Comparison of ENCODE assay signal across 8 mouse cellular contexts in genomic region chr5:25528851-25529528, GRCm38 (mm10). TPM values are rescaled to one million over a fixed set of nuclear protein-coding genes. Genes with fewer than 3 reads are reported as not detected.
DNase-seq lines count a peak whose midpoint lies in the region; ATAC-seq and TF ChIP-seq lines count a peak whose summit lies in the region.

No protein-coding gene starts in this region.

- no peaks in the 10 kb centered on the region for H3K9me3 ChIP-seq in kidney, embryonic 15.5 days (replicated peaks)
- no peaks in the 10 kb centered on the region for H3K9me3 ChIP-seq in forebrain, embryonic 13.5 days (replicated peaks)
- no peaks in the 10 kb centered on the region for H3K9me3 ChIP-seq in liver, embryonic 11.5 days (ENCODE audit: control insufficient read depth, low read length)
- H3K9me3 ChIP-seq in stomach, postnatal 0 days (ENCODE audit: control insufficient read depth, low read length), result no peaks in the 10 kb centered on the region

- no peak for DNase-seq in kidney, adult 8-10 months
- DNase-seq in liver, embryonic 11.5 days (ENCODE audit: low spot score), result no peak
- DNase-seq in stomach, postnatal 0 days (ENCODE audit: low spot score), result no peak
- DNase-seq in urinary bladder, postnatal 4 days (ENCODE audit: low spot score in 2 of 2), result no peak
- DNase-seq in adipocyte (ENCODE audit: low spot score), result no peak

- H3K27me3 ChIP-seq in kidney, embryonic 15.5 days, result no peaks in the 10 kb centered on the region
- H3K27me3 ChIP-seq in forebrain, embryonic 13.5 days, result no peaks in the 10 kb centered on the region
- no peaks in the 10 kb centered on the region for H3K27me3 ChIP-seq in liver, embryonic 11.5 days (replicated peaks; ENCODE audit: control insufficient read depth, insufficient read depth, low read length)
- H3K27me3 ChIP-seq in stomach, postnatal 0 days (ENCODE audit: control insufficient read depth, insufficient read depth, low read length), result no peaks in the 10 kb centered on the region

- TF ChIP-seq CTCF in bone marrow, adult 2 months (IDR thresholded peaks at IDR 0.05; ENCODE audit: control insufficient read depth, insufficient read depth, low read length), result no peak
- TF ChIP-seq CTCF in stomach, postnatal 0 days (IDR thresholded peaks at IDR 0.05; ENCODE audit: low read depth), result no peak

- no peaks in the 10 kb centered on the region for H3K36me3 ChIP-seq in kidney, embryonic 15.5 days
- no peaks in the 10 kb centered on the region for H3K36me3 ChIP-seq in forebrain, embryonic 13.5 days (ENCODE audit: poor library complexity, severe bottlenecking)
- no peaks in the 10 kb centered on the region for H3K36me3 ChIP-seq in liver, embryonic 11.5 days (ENCODE audit: control insufficient read depth, insufficient read depth, low read length)
- no peaks in the 10 kb centered on the region for H3K36me3 ChIP-seq in stomach, postnatal 0 days (ENCODE audit: control insufficient read depth, insufficient read depth, low read length)

- TF ChIP-seq POLR2A in bone marrow, adult 2 months (IDR thresholded peaks at IDR 0.05; ENCODE audit: borderline replicate concordance, control insufficient read depth, low read depth, low read length), result no peak

- WGBS in kidney, embryonic 15.5 days, result 8% methylated on average over 22 of the region's 22 CpGs
- WGBS in bone marrow, adult 2 months, result 9% methylated on average over 22 of the region's 22 CpGs
- 9% methylated on average over 22 of the region's 22 CpGs for WGBS in forebrain, embryonic 13.5 days
- 9% methylated on average over 22 of the region's 22 CpGs for WGBS in liver, embryonic 11.5 days
- 7% methylated on average over 22 of the region's 22 CpGs for WGBS in stomach, postnatal 0 days

- peak overlapping the region; percentile 55 for H3K9ac ChIP-seq in kidney, embryonic 15.5 days
- peak overlapping the region; percentile 56 for H3K9ac ChIP-seq in forebrain, embryonic 13.5 days
- peak overlapping the region; percentile 71 for H3K9ac ChIP-seq in liver, embryonic 11.5 days (ENCODE audit: low read depth, low read length)
- H3K9ac ChIP-seq in stomach, postnatal 0 days (ENCODE audit: low read length), result peak overlapping the region; percentile 63

- TF ChIP-seq EP300 in stomach, postnatal 0 days (optimal IDR thresholded peaks at IDR 0.05), result no peak

- H3K4me2 ChIP-seq in kidney, embryonic 15.5 days, result peak overlapping the region; percentile 74
- H3K4me2 ChIP-seq in forebrain, embryonic 13.5 days, result peak overlapping the region; percentile 64
- H3K4me2 ChIP-seq in liver, embryonic 11.5 days, result peak overlapping the region; percentile 76
- H3K4me2 ChIP-seq in stomach, postnatal 0 days (replicated peaks; ENCODE audit: low read depth), result peak overlapping the region; percentile 79

- ATAC-seq in kidney, embryonic 15.5 days (replicated peaks; ENCODE audit: low FRiP score), result no peak; the same call in 1 of the 2 replicates
- peak; percentile 59; the same call in 1 of the 2 replicates for ATAC-seq in forebrain, embryonic 13.5 days
- peak; percentile 39 for ATAC-seq in liver, embryonic 11.5 days (replicated peaks; ENCODE audit: low FRiP score)
- no peak for ATAC-seq in stomach, postnatal 0 days (ENCODE audit: low FRiP score, low TSS enrichment)

- peak overlapping the region; percentile 90 for H3K27ac ChIP-seq in kidney, embryonic 15.5 days
- peak overlapping the region; percentile 73 for H3K27ac ChIP-seq in bone marrow, adult 2 months (ENCODE audit: control insufficient read depth, insufficient read depth, low read depth, low read length, poor library complexity)
- peak overlapping the region; percentile 2; the same call in 1 of the 2 replicates for H3K27ac ChIP-seq in forebrain, embryonic 13.5 days
- H3K27ac ChIP-seq in liver, embryonic 11.5 days (ENCODE audit: low read depth, low read length), result peak overlapping the region; percentile 70
- H3K27ac ChIP-seq in stomach, postnatal 0 days (replicated peaks), result peak overlapping the region; percentile 89

- peaks cover 8% of the 10 kb centered on the region for H3K4me1 ChIP-seq in kidney, embryonic 15.5 days
- no peaks in the 10 kb centered on the region for H3K4me1 ChIP-seq in bone marrow, adult 2 months (ENCODE audit: control insufficient read depth, insufficient read depth, low read length)
- H3K4me1 ChIP-seq in forebrain, embryonic 13.5 days, result peaks cover 20% of the 10 kb centered on the region
- H3K4me1 ChIP-seq in liver, embryonic 11.5 days (replicated peaks; ENCODE audit: control insufficient read depth, insufficient read depth, low read length), result peaks cover 31% of the 10 kb centered on the region
- 0 out of 2 replicates have a peak, but pooled peaks cover 2% of the 10 kb centered on the region for H3K4me1 ChIP-seq in stomach, postnatal 0 days (replicated peaks; ENCODE audit: control insufficient read depth, insufficient read depth)

- H3K4me3 ChIP-seq in kidney, embryonic 15.5 days (replicated peaks), result peak overlapping the region; percentile 84
- peak overlapping the region; percentile 85 for H3K4me3 ChIP-seq in bone marrow, adult 2 months (replicated peaks; ENCODE audit: control insufficient read depth, low read depth, low read length)
- peak overlapping the region; percentile 72 for H3K4me3 ChIP-seq in forebrain, embryonic 13.5 days
- peak overlapping the region; percentile 65 for H3K4me3 ChIP-seq in liver, embryonic 11.5 days (ENCODE audit: low read depth, low read length)
- H3K4me3 ChIP-seq in stomach, postnatal 0 days (ENCODE audit: low read depth, low read length), result peak overlapping the region; percentile 73

RNA-seq across cellular contexts. Expression of gene Cct8l1, which starts 13.1 kb away (rescaled TPM):
- 0.10 TPM in 1 of 2 replicates, not detected in the other for polyA plus RNA-seq in kidney, embryonic 15.5 days (2015; fragmentation: Nextera tagmentation; extraction: Ambion mirVana)
- not detected in 2 replicates for polyA plus RNA-seq in bone marrow, adult 2 months (2011; ENCODE audit: insufficient read depth, insufficient read length, low replicate concordance, missing spikeins)
- polyA plus RNA-seq in forebrain, embryonic 13.5 days (2015; fragmentation: Nextera tagmentation; extraction: Ambion mirVana), result not detected in 2 replicates
- polyA plus RNA-seq in liver, embryonic 11.5 days (2014; fragmentation: Nextera tagmentation; extraction: Ambion mirVana), result not detected in 2 replicates
- polyA plus RNA-seq in stomach, postnatal 0 days (2015; fragmentation: Nextera tagmentation; extraction: Ambion mirVana), result 0.05 and 0.06 TPM in 2 replicates

RNA-seq across cellular contexts. Expression of gene Kmt2c, which starts 30.4 kb away (rescaled TPM):
- 12.7 and 12.9 TPM in 2 replicates for polyA plus RNA-seq in kidney, embryonic 15.5 days (2015; fragmentation: Nextera tagmentation; extraction: Ambion mirVana)
- polyA plus RNA-seq in bone marrow, adult 2 months (2011; ENCODE audit: insufficient read depth, insufficient read length, low replicate concordance, missing spikeins), result 20.8 and 28.5 TPM in 2 replicates
- polyA plus RNA-seq in forebrain, embryonic 13.5 days (2015; fragmentation: Nextera tagmentation; extraction: Ambion mirVana), result 24.1 and 25.0 TPM in 2 replicates
- polyA plus RNA-seq in liver, embryonic 11.5 days (2014; fragmentation: Nextera tagmentation; extraction: Ambion mirVana), result 12.4 and 14.0 TPM in 2 replicates
- polyA plus RNA-seq in stomach, postnatal 0 days (2015; fragmentation: Nextera tagmentation; extraction: Ambion mirVana), result 7.6 and 8.3 TPM in 2 replicates

Comparison
In these comparisons a context has a peak if more than half of its experiments do, and no peak if none do; other contexts are left out.
1. ATAC-seq: peak in forebrain, embryonic 13.5 days (single experiment) and liver, embryonic 11.5 days (single experiment); none in kidney, embryonic 15.5 days (single experiment) and stomach, postnatal 0 days (single experiment).
2. H3K27ac ChIP-seq: peak in every context shown above with its lines; median percentile 90 in kidney, embryonic 15.5 days; 89 in stomach, postnatal 0 days; 73 in bone marrow, adult 2 months; 70 in liver, embryonic 11.5 days; 2 in forebrain, embryonic 13.5 days.
3. Peak in every context shown above with its lines, with median percentiles within 50 percentile points of each other: H3K4me2 ChIP-seq, H3K4me3 ChIP-seq and H3K9ac ChIP-seq.